Mouse (Mus musculus): ENCODE results near the gene Hmmr. TPM values are rescaled to one million over a fixed set of nuclear protein-coding genes. Genes with fewer than 3 reads are reported as not detected.

Hmmr gene
- polyA plus RNA-seq (2012; rRNA removed) = 0.71 and 1.2 TPM in 2 replicates

GRCm38 (mm10) chr11:40733339-40734174 is at the start of gene Hmmr, which contains the start of gene Nudcd2:
Hmmr (minus strand) TSS chr11:40733422.
Nudcd2 (plus strand) TSS chr11:40733667.

GRCm38 (mm10) chr11:40755109-40755627 is 21.9 kb upstream of the Hmmr start, which contains the start of gene Ccng1:
Ccng1 (minus strand) TSS chr11:40755311.

DNA sequence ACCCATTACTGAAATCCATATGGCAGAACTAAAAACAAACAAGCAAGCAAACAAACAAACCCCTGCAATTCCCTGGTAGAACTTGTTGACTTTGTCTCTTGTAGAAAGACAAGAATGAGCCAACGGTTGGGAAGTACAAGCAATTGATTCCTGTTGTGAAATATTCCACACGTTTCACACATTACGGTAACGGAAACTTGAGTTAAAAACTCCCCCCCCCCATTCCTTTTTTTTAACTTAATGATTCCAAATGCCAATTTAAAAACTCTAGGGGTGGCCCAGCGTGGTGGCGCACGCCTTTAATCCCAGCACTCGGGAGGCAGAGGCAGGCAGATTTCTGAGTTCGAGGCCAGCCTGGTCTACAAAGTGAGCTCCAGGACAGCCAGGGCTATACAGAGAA is 38.1 kb downstream of the Hmmr start, which contains the start of gene Mat2b:
Gene Mat2b, minus strand, starts transcription at position 101 of the 400 bp plus-strand sequence.

Other genes with a start within 250 kb of the Hmmr start
- 10.8 and 12.6 TPM in 2 replicates for gene Mat2b, start 38.2 kb downstream of the Hmmr start, polyA plus RNA-seq (2012; rRNA removed)
- 5.1 and 11.2 TPM in 2 replicates for gene Nudcd2, start 245 bp upstream of the Hmmr start, polyA plus RNA-seq (2012; rRNA removed)
- 4.3 and 4.9 TPM in 2 replicates for gene Ccng1, start 21.9 kb upstream of the Hmmr start, polyA plus RNA-seq (2012; rRNA removed)